In genomic region chr17:46453970-46454411, GRCm38 (mm10) we compare ENCODE assay signal across 9 mouse cellular contexts. TPM values are rescaled to one million over a fixed set of nuclear protein-coding genes. Genes with fewer than 3 reads are reported as not detected.
DNase-seq lines count a peak whose midpoint lies in the region; ATAC-seq and TF ChIP-seq lines count a peak whose summit lies in the region.
"Had no signal": no experiment of that assay in that cellular context is flagged by ENCODE, and none has a peak within 500 bp of the region (broad histone marks: within the 10 kb centered on the region; RNA-seq: fewer than 3 reads in every experiment).

No protein-coding gene starts in this region.

- H3K9ac ChIP-seq in hindbrain, embryonic 11.5 days (ENCODE audit: low read depth, low read length): peak overlapping the region; percentile 44; the same call in 1 of the 2 replicates
- H3K9ac ChIP-seq in midbrain, embryonic 11.5 days (ENCODE audit: low read length): peak overlapping the region; percentile 48; the same call in 1 of the 2 replicates

- no peaks in the 10 kb centered on the region for H3K9me3 ChIP-seq in E14TG2a.4 (ENCODE audit: low read length)
- H3K9me3 ChIP-seq in hindbrain, embryonic 11.5 days (ENCODE audit: control insufficient read depth, low read length): no peaks in the 10 kb centered on the region
- H3K9me3 ChIP-seq in midbrain, embryonic 11.5 days (ENCODE audit: control insufficient read depth, low read length): no peaks in the 10 kb centered on the region

- WGBS in hindbrain, embryonic 11.5 days: 3% methylated on average over 26 of the region's 26 CpGs
- 2% methylated on average over 24 of the region's 26 CpGs for WGBS in midbrain, embryonic 11.5 days
- WGBS in lung, adult 2 months: 4% methylated on average over 26 of the region's 26 CpGs

- TF ChIP-seq POLR2A in lung, adult 2 months (IDR thresholded peaks at IDR 0.05; ENCODE audit: borderline replicate concordance, extremely low read depth, low read depth, low read length): no peak

- H3K36me3 ChIP-seq in E14TG2a.4 (ENCODE audit: insufficient read depth, low read length): no peaks in the 10 kb centered on the region
- no peaks in the 10 kb centered on the region for H3K36me3 ChIP-seq in hindbrain, embryonic 11.5 days (ENCODE audit: control insufficient read depth, insufficient read depth, low read length)
- no peaks in the 10 kb centered on the region for H3K36me3 ChIP-seq in midbrain, embryonic 11.5 days (ENCODE audit: control insufficient read depth, insufficient read depth, low read length)

- peaks cover 77% of the 10 kb centered on the region for H3K27me3 ChIP-seq in E14TG2a.4 (ENCODE audit: insufficient read depth, low read length)
- H3K27me3 ChIP-seq in hindbrain, embryonic 11.5 days (ENCODE audit: control insufficient read depth, insufficient read depth, low read length): peaks cover 22% of the 10 kb centered on the region
- peaks cover 7% of the 10 kb centered on the region for H3K27me3 ChIP-seq in midbrain, embryonic 11.5 days (ENCODE audit: control insufficient read depth, insufficient read depth, low read length)

- H3K27ac ChIP-seq in gastrocnemius, adult 2 months: no peak overlapping the region
- peak overlapping the region; percentile 51 for H3K27ac ChIP-seq in hindbrain, embryonic 11.5 days (ENCODE audit: low read depth, low read length)
- peak overlapping the region; percentile 44 for H3K27ac ChIP-seq in midbrain, embryonic 11.5 days (ENCODE audit: low read depth, low read length)

- H3K4me2 ChIP-seq in hindbrain, embryonic 11.5 days (replicated peaks; ENCODE audit: low read depth, low read length): peak overlapping the region; percentile 73
- peak overlapping the region; percentile 75 for H3K4me2 ChIP-seq in midbrain, embryonic 11.5 days

- intact Hi-C loops in gastrocnemius, adult 2 months (cut with DNase I): no loop called here
- intact Hi-C loops in left cerebral cortex, postnatal 36 days (cut with DNase I): no loop called here

- peak overlapping the region; percentile 66 for H3K4me3 ChIP-seq in gastrocnemius, adult 2 months
- peak overlapping the region; percentile 74 for H3K4me3 ChIP-seq in E14TG2a.4 (replicated peaks; ENCODE audit: low read length)
- H3K4me3 ChIP-seq in hindbrain, embryonic 11.5 days (ENCODE audit: low read depth, low read length): peak overlapping the region; percentile 23; the same call in 1 of the 2 replicates
- peak overlapping the region; percentile 27 for H3K4me3 ChIP-seq in midbrain, embryonic 11.5 days (ENCODE audit: low read depth, low read length)
- no peak overlapping the region for H3K4me3 ChIP-seq in lung, adult 2 months (replicated peaks; ENCODE audit: extremely low read depth, low read depth, low read length)

- H3K4me1 ChIP-seq in E14TG2a.4 (replicated peaks; ENCODE audit: low read depth, low read length): peaks cover 63% of the 10 kb centered on the region
- peaks cover 16% of the 10 kb centered on the region for H3K4me1 ChIP-seq in hindbrain, embryonic 11.5 days (replicated peaks; ENCODE audit: control insufficient read depth, insufficient read depth, low read length)
- peaks cover 35% of the 10 kb centered on the region for H3K4me1 ChIP-seq in midbrain, embryonic 11.5 days (ENCODE audit: control insufficient read depth, insufficient read depth, low read length)
- H3K4me1 ChIP-seq in lung, adult 2 months (ENCODE audit: control insufficient read depth, insufficient read depth, low read length): no peaks in the 10 kb centered on the region

- DNase-seq in gastrocnemius, adult 2 months: no peak
- no peak for DNase-seq in gastrocnemius, postnatal 25 days
- peak; percentile 48 for DNase-seq in hindbrain, embryonic 11.5 days (ENCODE audit: low spot score)
- peak; percentile 91 for DNase-seq in midbrain, embryonic 11.5 days (ENCODE audit: low spot score, missing footprints)
- no peak for DNase-seq in left cerebral cortex, postnatal 36 days (ENCODE audit: low spot score in 2 of 2)
- no peak for DNase-seq in frontal cortex, postnatal 14 days (ENCODE audit: low spot score in 2 of 2)
- DNase-seq in lung, adult 2 months: no peak
- DNase-seq: B cell, adult 2 months had no signal

- peak; percentile 47; the same call in 1 of the 2 replicates for ATAC-seq in hindbrain, embryonic 11.5 days (ENCODE audit: low FRiP score)
- ATAC-seq in midbrain, embryonic 11.5 days (ENCODE audit: low FRiP score): peak; percentile 60

- peak; percentile 14; the same call in 1 of the 2 replicates for TF ChIP-seq CTCF in gastrocnemius, adult 2 months (IDR thresholded peaks at IDR 0.05)
- TF ChIP-seq CTCF in E14TG2a.4 (conservative IDR thresholded peaks at IDR 0.05; ENCODE audit: low read length): no peak
- no peak for TF ChIP-seq CTCF in lung, adult 2 months (IDR thresholded peaks at IDR 0.05; ENCODE audit: insufficient read depth, low read length)

RNA-seq across cellular contexts. Expression of gene Slc22a7, which starts 15.7 kb away (rescaled TPM):
- total RNA-seq in gastrocnemius, adult 2 months (2021): not detected
- not detected for total RNA-seq in gastrocnemius, postnatal 25 days (2021)
- not detected in 2 replicates for polyA plus RNA-seq in hindbrain, embryonic 11.5 days (2014; fragmentation: Nextera tagmentation; extraction: Ambion mirVana)
- not detected in 2 replicates for polyA plus RNA-seq in midbrain, embryonic 11.5 days (2014; fragmentation: Nextera tagmentation; extraction: Ambion mirVana)
- under 1 TPM in 1 of 2 experiments, not detected in 1; 0.20 TPM for total RNA-seq in left cerebral cortex, postnatal 36 days (2021)
- polyA plus RNA-seq in lung, adult 2 months (2012; rRNA removed): not detected in 2 replicates

RNA-seq across cellular contexts. Expression of gene Crip3, which starts 25.3 kb away (rescaled TPM):
- under 1 TPM; 0.33 to 0.66 TPM for total RNA-seq in gastrocnemius, adult 2 months (2021)
- total RNA-seq in gastrocnemius, postnatal 25 days (2021): under 1 TPM in 1 of 2 experiments, not detected in 1; 0.78 TPM
- polyA plus RNA-seq in hindbrain, embryonic 11.5 days (2014; fragmentation: Nextera tagmentation; extraction: Ambion mirVana): 0.74 and 0.86 TPM in 2 replicates
- 0.55 and 0.85 TPM in 2 replicates for polyA plus RNA-seq in midbrain, embryonic 11.5 days (2014; fragmentation: Nextera tagmentation; extraction: Ambion mirVana)
- 1 to 10 TPM; 1.7 to 6.5 TPM for total RNA-seq in left cerebral cortex, postnatal 36 days (2021)
- polyA plus RNA-seq in lung, adult 2 months (2012; rRNA removed): 3.3 and 6.8 TPM in 2 replicates

RNA-seq across cellular contexts. Expression of gene Ttbk1, which starts 33.5 kb away (rescaled TPM):
- total RNA-seq in gastrocnemius, adult 2 months (2021): under 1 TPM; 0.08 to 0.22 TPM
- total RNA-seq in gastrocnemius, postnatal 25 days (2021): 1 to 10 TPM in 1 of 2 experiments, under 1 TPM in 1; 0.77 to 1.4 TPM
- polyA plus RNA-seq in hindbrain, embryonic 11.5 days (2014; fragmentation: Nextera tagmentation; extraction: Ambion mirVana): 2.3 and 2.4 TPM in 2 replicates
- polyA plus RNA-seq in midbrain, embryonic 11.5 days (2014; fragmentation: Nextera tagmentation; extraction: Ambion mirVana): 2.1 and 2.6 TPM in 2 replicates
- 100 to 1,000 TPM; 126 to 139 TPM for total RNA-seq in left cerebral cortex, postnatal 36 days (2021)
- polyA plus RNA-seq in lung, adult 2 months (2012; rRNA removed): 0.17 and 0.19 TPM in 2 replicates

RNA-seq across cellular contexts. Expression of gene Dnph1, which starts 42.5 kb away (rescaled TPM):
- 1 to 10 TPM; 5.2 to 5.7 TPM for total RNA-seq in gastrocnemius, adult 2 months (2021)
- total RNA-seq in gastrocnemius, postnatal 25 days (2021): 1 to 10 TPM; 4.5 to 5.4 TPM
- polyA plus RNA-seq in hindbrain, embryonic 11.5 days (2014; fragmentation: Nextera tagmentation; extraction: Ambion mirVana): 59.7 and 64.7 TPM in 2 replicates
- 71.7 and 77.2 TPM in 2 replicates for polyA plus RNA-seq in midbrain, embryonic 11.5 days (2014; fragmentation: Nextera tagmentation; extraction: Ambion mirVana)
- total RNA-seq in left cerebral cortex, postnatal 36 days (2021): 1 to 10 TPM; 3.5 to 5.4 TPM
- polyA plus RNA-seq in lung, adult 2 months (2012; rRNA removed): 0.78 and 2.0 TPM in 2 replicates

Comparison
In these comparisons a context has a peak if more than half of its experiments do, and no peak if none do; other contexts are left out.
1. DNase-seq: peak in hindbrain, embryonic 11.5 days (single experiment) and midbrain, embryonic 11.5 days (single experiment); none in gastrocnemius, adult 2 months (single experiment), gastrocnemius, postnatal 25 days (single experiment), left cerebral cortex, postnatal 36 days (0 of 2), frontal cortex, postnatal 14 days (0 of 2) and lung, adult 2 months (single experiment).
2. RNA of gene Ttbk1, which starts 33.5 kb away (total RNA-seq): 126 to 139 TPM in left cerebral cortex, postnatal 36 days; 0.77 to 1.4 TPM in gastrocnemius, postnatal 25 days and 0.08 to 0.22 TPM in gastrocnemius, adult 2 months; every median in the first group is over 10 times any median in the second.